Mouse (Mus musculus): ENCODE data around the gene Atg16l2. TPM values are rescaled to one million over a fixed set of nuclear protein-coding genes. Genes with fewer than 3 reads are reported as not detected.

The Atg16l2 gene
- total RNA-seq, 2 experiments from 2014 or later = 67.5 to 67.8 TPM

DNA sequence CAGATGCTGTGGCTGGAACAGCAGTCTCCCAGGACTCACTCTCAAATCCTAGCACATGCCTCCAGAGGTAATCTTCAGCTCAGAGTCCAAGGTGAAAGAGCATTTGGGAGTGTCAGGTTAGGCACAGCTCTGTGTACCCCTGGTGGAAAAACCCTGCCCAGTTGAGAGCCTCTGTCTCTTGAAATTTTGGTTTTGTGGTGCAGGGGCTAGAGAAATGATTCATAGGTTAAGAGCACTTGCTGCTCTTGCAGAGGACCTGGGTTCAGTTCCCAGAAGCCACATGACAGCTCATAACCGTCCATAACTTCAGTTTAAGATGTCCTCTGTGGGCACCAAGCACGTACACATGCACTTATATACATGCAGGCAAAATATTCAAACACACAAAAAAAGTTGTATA lies 14.2 kb downstream of the Atg16l2 start:
- intact Hi-C loops (cut with DNase I) = loop anchor here (2.0 kb wide), 1 partner anchor 227 kb away; no protein-coding TSS in a partner anchor
- no peak overlapping the region for H3K4me3 ChIP-seq
- DNase-seq (ENCODE audit: extremely low spot score in 1 of 2, low spot score in 2 of 2) = no peak
- no peak overlapping the region for H3K27ac ChIP-seq
- no peak for TF ChIP-seq CTCF (IDR thresholded peaks at IDR 0.05)

DNA sequence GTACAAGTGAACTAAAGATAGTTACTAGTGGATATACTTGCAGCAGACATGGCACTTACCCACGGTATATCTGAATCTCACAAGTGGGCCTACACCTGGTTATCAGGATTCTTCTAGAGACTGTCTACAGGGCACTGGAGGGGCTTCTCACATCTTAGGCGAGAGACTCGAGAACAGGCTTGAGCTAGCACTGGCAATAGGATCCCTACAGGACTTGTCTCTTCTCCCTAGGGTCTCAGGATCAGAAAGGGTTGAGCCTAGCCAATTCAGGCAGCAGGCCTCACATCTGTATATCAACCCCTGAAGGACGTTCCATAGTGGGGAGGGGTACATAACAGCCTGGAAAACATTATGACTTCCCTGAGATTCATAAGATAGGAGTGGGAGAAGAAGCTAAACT lies 15.2 kb downstream of the Atg16l2 start:
- intact Hi-C loops (cut with DNase I) = no loop called here
- DNase-seq (ENCODE audit: extremely low spot score in 1 of 2, low spot score in 2 of 2) = no peak
- peak overlapping the region; percentile 12; the same call in 1 of the 2 replicates for H3K27ac ChIP-seq
- no peak for TF ChIP-seq CTCF (IDR thresholded peaks at IDR 0.05)
- no peak overlapping the region for H3K4me3 ChIP-seq

DNA sequence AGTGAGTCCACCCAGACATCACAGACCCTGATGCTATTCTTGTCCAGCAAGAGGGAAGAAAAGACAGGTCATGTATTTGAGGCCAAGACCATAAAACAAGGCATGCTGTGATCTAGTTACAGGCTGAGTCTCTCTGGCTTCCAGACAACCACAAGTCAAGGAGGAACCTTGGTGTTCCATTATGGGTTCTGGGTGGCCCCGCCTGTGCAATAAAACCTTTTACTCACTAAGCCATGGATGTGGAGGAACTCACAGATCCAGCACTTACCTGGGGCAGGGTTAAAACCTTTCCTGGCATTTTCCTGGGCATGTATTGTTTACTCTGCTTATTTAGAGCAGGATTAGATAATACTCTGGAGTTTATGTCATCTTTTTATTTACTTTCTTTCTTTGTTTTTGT lies 17.5 kb downstream of the Atg16l2 start:
- Histone ChIP-seq H3K27ac (no peak overlapping the region), H3K4me3 (no peak overlapping the region)
- no peak for DNase-seq (ENCODE audit: extremely low spot score in 1 of 2, low spot score in 2 of 2)
- no peak for TF ChIP-seq CTCF (IDR thresholded peaks at IDR 0.05)
- intact Hi-C loops (cut with DNase I) = no loop called here

DNA sequence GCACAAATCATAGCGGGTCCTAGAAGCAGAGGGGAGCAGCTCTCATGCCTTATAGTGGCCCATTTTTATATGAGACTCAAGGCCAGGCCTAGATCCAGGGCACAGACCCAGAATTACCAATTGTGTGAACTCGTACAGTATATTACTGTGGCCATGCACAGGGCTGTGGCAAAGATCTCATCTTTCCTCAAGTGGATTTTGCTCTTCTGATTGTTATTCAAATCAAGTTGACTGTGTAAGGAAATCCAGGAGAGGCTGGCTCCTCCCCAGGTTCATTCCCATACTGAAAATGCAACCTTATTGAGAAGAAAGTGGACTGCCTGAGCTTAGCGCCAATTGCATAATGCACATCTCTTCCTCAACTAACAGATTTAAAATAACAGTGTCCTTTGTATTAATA lies 19.3 kb downstream of the Atg16l2 start:
- Histone ChIP-seq H3K4me3 (no peak overlapping the region), H3K27ac (no peak overlapping the region)
- DNase-seq (ENCODE audit: extremely low spot score in 1 of 2, low spot score in 2 of 2) = no peak
- intact Hi-C loops (cut with DNase I) = no loop called here
- no peak for TF ChIP-seq CTCF (IDR thresholded peaks at IDR 0.05)

DNA sequence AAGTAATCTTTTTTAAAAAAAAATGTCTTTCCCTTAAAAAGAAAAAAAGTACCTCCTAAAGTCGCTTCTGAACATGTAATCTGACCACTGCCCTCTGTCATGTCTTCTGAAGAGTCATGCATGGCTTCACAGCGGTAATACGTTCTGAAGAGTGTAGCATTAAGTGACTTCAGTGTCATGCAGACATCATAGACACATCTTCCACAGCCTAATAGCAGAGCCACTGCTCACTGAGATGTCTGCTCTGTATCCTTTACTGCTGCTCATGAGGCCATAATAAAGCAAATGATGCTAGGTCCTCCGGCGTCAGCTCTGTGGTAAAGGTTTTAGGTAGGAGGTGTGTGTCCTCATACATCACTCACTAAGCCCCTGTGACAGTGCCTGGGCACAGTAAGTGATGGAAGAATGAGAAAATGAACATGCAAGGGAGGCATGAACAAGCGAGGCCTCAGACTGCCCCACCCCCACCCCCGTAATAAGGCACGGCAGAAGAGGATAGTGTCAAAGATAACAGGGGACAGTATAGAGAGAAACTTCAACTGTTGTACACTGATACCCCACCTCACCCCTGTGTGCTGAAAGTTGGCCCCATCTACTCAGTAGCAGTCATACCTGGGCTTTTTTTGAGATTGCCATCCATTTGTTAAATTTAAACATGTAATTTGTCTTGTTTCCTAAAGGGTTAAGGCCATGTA lies 29.4 kb downstream of the Atg16l2 start:
- intact Hi-C loops (cut with DNase I) = loop anchor here (5.0 kb wide), 1 partner anchor 210 kb away; no protein-coding TSS in a partner anchor
- no peak for TF ChIP-seq CTCF (IDR thresholded peaks at IDR 0.05)
- H3K4me3 ChIP-seq = no peak overlapping the region
- no peak for DNase-seq (ENCODE audit: extremely low spot score in 1 of 2, low spot score in 2 of 2)
- H3K27ac ChIP-seq = no peak overlapping the region

DNA sequence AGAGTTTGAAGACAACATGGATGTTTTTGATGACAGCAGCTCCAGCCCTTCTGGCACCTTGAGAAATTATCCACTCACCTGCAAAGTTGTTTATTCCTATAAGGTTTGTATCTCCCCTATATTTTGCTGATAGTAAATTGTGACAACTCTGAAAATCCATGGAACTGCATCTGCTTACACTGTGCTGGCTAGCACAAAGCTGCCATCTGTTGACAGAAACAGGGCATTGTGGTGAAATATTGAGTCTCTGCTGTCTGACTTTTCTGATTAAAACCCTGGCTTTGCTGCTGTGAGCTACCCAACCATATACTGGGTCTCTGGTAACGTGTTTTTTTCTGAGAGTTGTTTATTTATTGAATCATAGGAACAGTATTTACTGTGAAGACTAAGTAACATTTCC lies 30.4 kb downstream of the Atg16l2 start:
- peak; percentile 53 for TF ChIP-seq CTCF (IDR thresholded peaks at IDR 0.05)
- no peak for DNase-seq (ENCODE audit: extremely low spot score in 1 of 2, low spot score in 2 of 2)
- Histone ChIP-seq H3K4me3 (no peak overlapping the region), H3K27ac (no peak overlapping the region)
- intact Hi-C loops (cut with DNase I) = loop anchor here (5.0 kb wide), 1 partner anchor 209 kb away; no protein-coding TSS in a partner anchor

GRCm38 (mm10) chr7:101267457-101268259 lies 34.4 kb downstream of the Atg16l2 start:
- TF ChIP-seq CTCF (IDR thresholded peaks at IDR 0.05) = no peak
- Histone ChIP-seq H3K4me3 (no peak overlapping the region), H3K27ac (peak overlapping the region; percentile 45)
- intact Hi-C loops (cut with DNase I) = no loop called here
- no peak for DNase-seq (ENCODE audit: extremely low spot score in 1 of 2, low spot score in 2 of 2)

DNA sequence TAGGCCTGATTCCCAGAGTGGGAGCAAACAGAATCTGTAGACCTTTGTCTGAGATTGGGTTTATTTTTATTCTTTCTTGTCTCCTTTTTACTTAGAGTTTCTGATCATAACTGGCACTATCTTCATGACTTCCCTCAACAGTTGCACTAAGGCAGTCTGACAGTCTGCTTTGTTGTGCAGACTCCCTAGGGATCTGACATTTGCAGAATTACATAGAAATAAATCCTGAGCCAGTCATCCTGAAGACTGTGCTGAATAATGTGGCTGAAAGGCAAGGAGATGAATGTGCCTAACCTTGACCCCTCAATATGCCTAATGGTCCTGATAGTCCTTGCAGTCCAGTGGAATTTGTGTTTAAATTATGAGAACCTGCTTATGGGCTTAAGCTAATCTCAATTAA lies 38.5 kb downstream of the Atg16l2 start:
- intact Hi-C loops (cut with DNase I) = no loop called here
- no peak for TF ChIP-seq CTCF (IDR thresholded peaks at IDR 0.05)
- Histone ChIP-seq H3K27ac (no peak overlapping the region), H3K4me3 (no peak overlapping the region)
- no peak for DNase-seq (ENCODE audit: extremely low spot score in 1 of 2, low spot score in 2 of 2)

DNA sequence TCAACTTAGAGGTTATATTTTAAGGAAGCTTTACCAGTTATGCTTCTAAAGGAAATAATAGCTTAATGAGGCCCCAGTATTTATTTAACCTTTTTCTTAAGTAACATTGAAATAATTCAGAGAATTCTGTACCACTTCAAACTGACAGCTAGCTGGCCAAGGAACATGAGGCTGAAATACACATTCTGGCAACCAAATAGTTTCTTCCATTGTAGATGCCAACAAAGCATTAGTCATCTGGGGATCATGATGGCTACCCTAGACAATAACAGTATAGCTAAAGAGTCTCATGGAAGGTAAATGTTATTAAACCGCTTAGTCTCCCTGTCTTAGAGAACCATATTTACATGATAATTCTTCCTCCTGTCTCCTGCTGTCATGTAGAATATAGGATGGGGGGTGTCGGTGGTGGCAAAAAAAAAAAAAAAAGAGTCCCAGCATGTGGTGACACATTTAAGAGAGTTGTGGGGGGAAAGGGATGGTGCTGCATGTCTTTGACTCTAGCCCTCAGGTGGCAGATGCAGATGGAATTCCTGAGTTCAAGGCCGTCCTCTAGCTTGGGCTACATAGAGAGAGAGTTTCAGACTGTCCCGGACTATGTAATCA lies 40.0 kb downstream of the Atg16l2 start:
- H3K27ac ChIP-seq = no peak overlapping the region
- intact Hi-C loops (cut with DNase I) = no loop called here
- DNase-seq (ENCODE audit: extremely low spot score in 1 of 2, low spot score in 2 of 2) = no peak
- H3K4me3 ChIP-seq = no peak overlapping the region
- no peak for TF ChIP-seq CTCF (IDR thresholded peaks at IDR 0.05)

DNA sequence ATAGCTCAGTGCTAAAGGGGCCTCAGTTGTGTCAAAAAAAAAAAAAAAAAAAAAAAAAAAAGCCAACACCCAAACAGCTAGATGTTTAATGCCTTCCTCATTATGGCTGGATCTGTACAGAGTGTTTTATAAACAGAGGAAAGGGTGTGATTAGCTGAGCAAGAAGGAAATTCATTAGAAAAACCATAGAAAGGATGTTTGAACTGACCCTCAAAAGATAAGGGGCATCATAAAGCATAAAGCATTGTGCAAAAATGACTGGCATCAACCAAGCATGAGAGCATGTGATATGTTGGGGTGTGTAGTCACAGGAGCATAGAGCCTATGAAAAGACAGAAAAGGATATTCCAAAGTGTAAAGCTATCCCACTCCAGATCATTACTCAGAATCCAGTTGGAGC lies 43.6 kb downstream of the Atg16l2 start:
- no peak for DNase-seq (ENCODE audit: extremely low spot score in 1 of 2, low spot score in 2 of 2)
- Histone ChIP-seq H3K27ac (no peak overlapping the region), H3K4me3 (no peak overlapping the region)
- no peak for TF ChIP-seq CTCF (IDR thresholded peaks at IDR 0.05)
- intact Hi-C loops (cut with DNase I) = no loop called here

DNA sequence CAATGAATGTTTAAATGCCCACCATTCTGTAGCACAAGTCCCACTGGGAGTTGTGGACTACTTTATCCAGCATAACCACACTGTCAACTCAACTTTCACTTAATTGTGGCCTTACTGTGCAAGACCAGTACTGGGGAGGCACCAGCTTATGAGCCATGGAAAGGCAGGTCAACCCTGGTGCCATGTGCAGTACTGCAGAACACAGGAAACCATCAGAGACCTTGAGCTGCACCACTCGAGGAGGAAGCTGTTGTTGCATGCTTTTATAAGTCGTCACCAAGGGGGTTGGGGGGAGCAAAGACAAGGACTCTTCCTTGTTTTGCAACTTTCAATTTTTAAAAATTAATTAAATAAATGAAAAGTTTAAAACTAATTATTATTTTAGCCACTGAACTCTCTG lies 49.0 kb downstream of the Atg16l2 start:
- no peak for TF ChIP-seq CTCF (IDR thresholded peaks at IDR 0.05)
- DNase-seq (ENCODE audit: extremely low spot score in 1 of 2, low spot score in 2 of 2) = no peak
- intact Hi-C loops (cut with DNase I) = no loop called here
- H3K27ac ChIP-seq = no peak overlapping the region
- H3K4me3 ChIP-seq = no peak overlapping the region

DNA sequence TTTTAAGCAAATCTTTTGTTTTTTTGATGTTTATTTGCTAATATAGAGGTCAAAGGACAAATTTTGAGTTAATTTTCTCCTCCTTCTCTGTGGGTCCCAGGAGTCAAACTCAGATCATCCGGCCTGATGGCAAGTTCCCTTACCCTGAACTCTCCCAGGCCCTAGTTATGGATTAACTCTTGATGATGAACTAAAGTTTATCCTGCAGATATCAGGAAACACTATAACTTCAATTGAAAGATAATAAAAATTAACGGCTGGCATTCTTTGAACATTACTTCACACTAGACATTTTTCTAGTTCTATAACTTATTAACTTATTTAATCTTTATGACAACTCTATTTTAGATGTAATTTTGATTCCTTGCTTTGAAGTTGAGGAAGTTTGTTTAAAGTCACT lies 52.9 kb downstream of the Atg16l2 start:
- no peak for TF ChIP-seq CTCF (IDR thresholded peaks at IDR 0.05)
- no peak for DNase-seq (ENCODE audit: extremely low spot score in 1 of 2, low spot score in 2 of 2)
- Histone ChIP-seq H3K4me3 (no peak overlapping the region), H3K27ac (no peak overlapping the region)
- intact Hi-C loops (cut with DNase I) = no loop called here

Data from left cerebral cortex, adult 2 months (tissue).